8 mouse cellular contexts compared by ENCODE assay signal in the genomic region with DNA sequence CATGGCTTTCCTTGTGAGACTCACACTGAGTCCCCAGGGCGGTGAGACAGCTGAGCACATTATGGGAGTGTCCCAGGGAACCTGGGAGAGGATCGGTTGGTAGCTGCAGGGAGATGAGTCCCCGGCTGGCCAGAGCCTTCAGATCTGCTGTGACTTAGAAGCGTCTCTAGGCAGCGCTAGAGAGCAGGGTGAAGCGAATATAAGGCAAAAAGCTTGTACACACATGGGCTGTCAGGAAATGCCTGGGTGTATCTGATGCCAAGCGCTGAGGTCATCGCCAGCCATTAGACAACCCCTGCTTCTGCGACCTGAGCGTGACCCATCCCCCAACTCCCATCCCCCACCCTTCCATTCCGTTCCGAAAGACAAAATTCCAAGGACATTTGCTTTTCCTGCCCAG.
A peak's percentile ranks its signal among the peaks of the same experiment; 100 is the strongest.
DNase-seq lines count a peak whose midpoint lies in the region; ATAC-seq and TF ChIP-seq lines count a peak whose summit lies in the region.

No protein-coding gene starts in this region.

- TF ChIP-seq POLR2A in small intestine, adult 2 months (IDR thresholded peaks at IDR 0.05; ENCODE audit: low read depth, low read length), result no peak

- H3K27ac ChIP-seq in forebrain, embryonic 11.5 days (ENCODE audit: low read depth, low read length), result no peak overlapping the region
- H3K27ac ChIP-seq in forebrain, embryonic 13.5 days, result no peak overlapping the region; the same call in 1 of the 2 replicates
- 0 out of 2 replicates have a peak overlapping the region, but pooled peaks have one; percentile 3 for H3K27ac ChIP-seq in gastrocnemius, adult 2 months
- no peak overlapping the region for H3K27ac ChIP-seq in hindbrain, embryonic 15.5 days (replicated peaks)
- no peak overlapping the region for H3K27ac ChIP-seq in small intestine, adult 2 months (ENCODE audit: insufficient read depth, low read depth, low read length)

- no peak overlapping the region for H3K4me3 ChIP-seq in forebrain, embryonic 11.5 days (ENCODE audit: low read depth, low read length)
- no peak overlapping the region for H3K4me3 ChIP-seq in forebrain, embryonic 13.5 days
- H3K4me3 ChIP-seq in gastrocnemius, adult 2 months, result peak overlapping the region; percentile 57
- H3K4me3 ChIP-seq in hindbrain, embryonic 15.5 days, result no peak overlapping the region
- H3K4me3 ChIP-seq in small intestine, adult 2 months (ENCODE audit: low read depth, low read length), result no peak overlapping the region

- H3K36me3 ChIP-seq in forebrain, embryonic 11.5 days (ENCODE audit: control insufficient read depth, insufficient read depth, low read length), result no peaks in the 10 kb centered on the region
- no peaks in the 10 kb centered on the region for H3K36me3 ChIP-seq in forebrain, embryonic 13.5 days (ENCODE audit: poor library complexity, severe bottlenecking)
- H3K36me3 ChIP-seq in hindbrain, embryonic 15.5 days, result no peaks in the 10 kb centered on the region
- H3K36me3 ChIP-seq in small intestine, adult 2 months (ENCODE audit: control insufficient read depth, insufficient read depth, low read length), result no peaks in the 10 kb centered on the region

- 25% methylated on average over 12 of the region's 12 CpGs for WGBS in forebrain, embryonic 11.5 days
- 20% methylated on average over 12 of the region's 12 CpGs for WGBS in forebrain, embryonic 13.5 days
- WGBS in hindbrain, embryonic 15.5 days, result 13% methylated on average over 12 of the region's 12 CpGs
- WGBS in small intestine, adult 2 months, result 10% methylated on average over 12 of the region's 12 CpGs

- no peak overlapping the region for H3K9ac ChIP-seq in forebrain, embryonic 11.5 days (ENCODE audit: low read length)
- H3K9ac ChIP-seq in forebrain, embryonic 13.5 days, result no peak overlapping the region
- 0 out of 2 replicates have a peak overlapping the region, but pooled peaks have one; percentile 12 for H3K9ac ChIP-seq in hindbrain, embryonic 15.5 days

- no peaks in the 10 kb centered on the region for H3K27me3 ChIP-seq in forebrain, embryonic 11.5 days (ENCODE audit: control insufficient read depth, insufficient read depth, low read length)
- H3K27me3 ChIP-seq in forebrain, embryonic 13.5 days, result no peaks in the 10 kb centered on the region
- H3K27me3 ChIP-seq in hindbrain, embryonic 15.5 days, result no peaks in the 10 kb centered on the region
- no peaks in the 10 kb centered on the region for H3K27me3 ChIP-seq in small intestine, adult 2 months (ENCODE audit: control insufficient read depth, insufficient read depth, low read length)

- no peak; the same call in 1 of the 2 replicates for ATAC-seq in forebrain, embryonic 11.5 days (replicated peaks; ENCODE audit: low FRiP score)
- ATAC-seq in forebrain, embryonic 13.5 days, result no peak
- ATAC-seq in hindbrain, embryonic 15.5 days (ENCODE audit: low FRiP score, low read depth), result no peak
- ATAC-seq in megakaryocyte-erythroid progenitor cell, adult 5-6 weeks (replicated peaks; ENCODE audit: low FRiP score, low TSS enrichment, poor library complexity, severe bottlenecking), result peak; percentile 92

- peak; percentile 87 for TF ChIP-seq CTCF in gastrocnemius, adult 2 months (IDR thresholded peaks at IDR 0.05)
- TF ChIP-seq CTCF in small intestine, adult 2 months (IDR thresholded peaks at IDR 0.05; ENCODE audit: extremely low read depth, insufficient read length, insufficient replicate concordance, low read depth, low read length), result peak; percentile 66; the same call in 1 of the 2 replicates

- intact Hi-C loops in gastrocnemius, adult 2 months (cut with DNase I), result loop anchor here (2.0 to 10.0 kb wide), 2 partner anchors 202 to 510 kb away; no protein-coding TSS in a partner anchor
- intact Hi-C loops in left cerebral cortex, postnatal 14 days (cut with DNase I), result loop anchor here (5.0 kb wide), 3 partner anchors 48 to 203 kb away; partner anchors contain the start of gene Gsk3b

- H3K4me1 ChIP-seq in forebrain, embryonic 11.5 days (replicated peaks; ENCODE audit: control insufficient read depth, insufficient read depth, low read length), result peaks cover 8% of the 10 kb centered on the region; the same call in 1 of the 2 replicates
- peaks cover 30% of the 10 kb centered on the region for H3K4me1 ChIP-seq in forebrain, embryonic 13.5 days
- H3K4me1 ChIP-seq in hindbrain, embryonic 15.5 days (replicated peaks), result peaks cover 22% of the 10 kb centered on the region
- peaks cover 2% of the 10 kb centered on the region; the same call in 1 of the 2 replicates for H3K4me1 ChIP-seq in small intestine, adult 2 months (ENCODE audit: control insufficient read depth, insufficient read depth, insufficient read length, low read length)

- peak; percentile 72 for DNase-seq in forebrain, embryonic 11.5 days (ENCODE audit: low spot score)
- peak; percentile 81 for DNase-seq in cerebellum, adult 18-20 months
- peak; percentile 78 for DNase-seq in gastrocnemius, adult 2 months
- DNase-seq in left cerebral cortex, postnatal 14 days (ENCODE audit: low spot score in 2 of 2), result peak; percentile 63 to 74

- H3K4me2 ChIP-seq in forebrain, embryonic 11.5 days (ENCODE audit: low read depth, low read length, severe bottlenecking), result no peak overlapping the region
- H3K4me2 ChIP-seq in forebrain, embryonic 13.5 days, result no peak overlapping the region
- peak overlapping the region; percentile 9; the same call in 1 of the 2 replicates for H3K4me2 ChIP-seq in hindbrain, embryonic 15.5 days

- no peaks in the 10 kb centered on the region for H3K9me3 ChIP-seq in forebrain, embryonic 11.5 days (ENCODE audit: control insufficient read depth, low read length)
- no peaks in the 10 kb centered on the region for H3K9me3 ChIP-seq in forebrain, embryonic 13.5 days (replicated peaks)
- no peaks in the 10 kb centered on the region for H3K9me3 ChIP-seq in hindbrain, embryonic 15.5 days
